Mouse (Mus musculus): ENCODE measurements around the gene Ralb. TPM values are rescaled to one million over a fixed set of nuclear protein-coding genes. Genes with fewer than 3 reads are reported as not detected.

Gene Ralb
- polyA plus RNA-seq, 1 experiment = 26.0 TPM

- Histone ChIP-seq H3K79me2 (ENCODE audit: control insufficient read depth, insufficient read depth) (no peaks in the 10 kb centered on the region), H3ac (ENCODE audit: control insufficient read depth, insufficient read length) (no peak overlapping the region), H3K27me3 (ENCODE audit: control insufficient read depth, insufficient read depth, insufficient read length) (no peaks in the 10 kb centered on the region), H3K4me2 (ENCODE audit: low read depth) (no peak overlapping the region), H3K36me3 (ENCODE audit: control insufficient read depth, insufficient read depth) (no peaks in the 10 kb centered on the region), H3K4me3 (no peak overlapping the region)
- TF ChIP-seq MYOD1 (IDR thresholded peaks at IDR 0.05; ENCODE audit: control insufficient read depth in 1 of 3, insufficient read length in 2 of 3, low read depth in 2 of 3) (no peak), POLR2A (IDR thresholded peaks at IDR 0.05; ENCODE audit: insufficient read length, low read depth) (no peak), CEBPB (IDR thresholded peaks at IDR 0.05; ENCODE audit: insufficient read depth, poor library complexity, severe bottlenecking) (no peak), USF1 (IDR thresholded peaks at IDR 0.05; ENCODE audit: low read depth) (no peak), MAX (IDR thresholded peaks at IDR 0.05; ENCODE audit: low read depth) (no peak), MYOG (IDR thresholded peaks at IDR 0.05; ENCODE audit: control insufficient read depth in 1 of 3, insufficient read depth in 1 of 3, insufficient read length in 2 of 3, low read depth in 2 of 3) (no peak), POLR2AphosphoS2 (IDR thresholded peaks at IDR 0.05; ENCODE audit: insufficient read length, low read depth) (no peak), TCF12 (IDR thresholded peaks at IDR 0.05; ENCODE audit: insufficient read depth, poor library complexity, severe bottlenecking) (no peak)
Observed at GRCm38 (mm10) chr1:119548668-119549326, 44.2 kb upstream of the Ralb start.

- H3K36me3 ChIP-seq (ENCODE audit: control insufficient read depth, insufficient read depth) = no peaks in the 10 kb centered on the region
- no peak for TF ChIP-seq POLR2A (IDR thresholded peaks at IDR 0.05; ENCODE audit: insufficient read length, low read depth)
- TF ChIP-seq E2F4 (IDR thresholded peaks at IDR 0.05; ENCODE audit: insufficient read depth) = no peak
- no peak for TF ChIP-seq MAX (IDR thresholded peaks at IDR 0.05; ENCODE audit: low read depth)
Observed at GRCm38 (mm10) chr1:119546490-119546889, 41.9 kb upstream of the Ralb start.

GRCm38 (mm10) chr1:119545671-119546070 lies 41.1 kb upstream of the Ralb start:
- H3K4me2 ChIP-seq (ENCODE audit: low read depth) = no peak overlapping the region
- no peak for TF ChIP-seq TCF12 (IDR thresholded peaks at IDR 0.05; ENCODE audit: insufficient read depth, poor library complexity, severe bottlenecking)
- no peak for TF ChIP-seq USF1 (IDR thresholded peaks at IDR 0.05; ENCODE audit: low read depth)
- no peak for TF ChIP-seq MAX (IDR thresholded peaks at IDR 0.05; ENCODE audit: low read depth)
- no peak for TF ChIP-seq SRF (IDR thresholded peaks at IDR 0.05; ENCODE audit: control insufficient read depth, insufficient read length, low read depth)
- no peak for TF ChIP-seq CEBPB (IDR thresholded peaks at IDR 0.05; ENCODE audit: insufficient read depth, poor library complexity, severe bottlenecking)
- no peak for TF ChIP-seq E2F4 (IDR thresholded peaks at IDR 0.05; ENCODE audit: insufficient read depth)
- TF ChIP-seq TCF3 (IDR thresholded peaks at IDR 0.05; ENCODE audit: insufficient read length, low read depth) = no peak
- TF ChIP-seq REST (IDR thresholded peaks at IDR 0.05; ENCODE audit: insufficient read depth, insufficient read length) = no peak
- TF ChIP-seq POLR2AphosphoS2 (IDR thresholded peaks at IDR 0.05; ENCODE audit: insufficient read length, low read depth) = no peak
- no peak for TF ChIP-seq MYOD1 (IDR thresholded peaks at IDR 0.05; ENCODE audit: control insufficient read depth in 1 of 3, insufficient read length in 2 of 3, low read depth in 2 of 3)
- TF ChIP-seq MYOG (IDR thresholded peaks at IDR 0.05; ENCODE audit: control insufficient read depth in 1 of 3, insufficient read depth in 1 of 3, insufficient read length in 2 of 3, low read depth in 2 of 3) = no peak
- TF ChIP-seq POLR2A (IDR thresholded peaks at IDR 0.05; ENCODE audit: insufficient read length, low read depth) = no peak
- no peaks in the 10 kb centered on the region for H3K79me2 ChIP-seq (ENCODE audit: control insufficient read depth, insufficient read depth)
- H3ac ChIP-seq (ENCODE audit: control insufficient read depth, insufficient read length) = no peak overlapping the region
- no peaks in the 10 kb centered on the region for H3K27me3 ChIP-seq (ENCODE audit: control insufficient read depth, insufficient read depth, insufficient read length)
- no peaks in the 10 kb centered on the region for H3K36me3 ChIP-seq (ENCODE audit: control insufficient read depth, insufficient read depth)
- H3K4me3 ChIP-seq = no peak overlapping the region

More at GRCm38 (mm10) chr1:119546490-119546889, 41.9 kb upstream of the Ralb start:
- no peaks in the 10 kb centered on the region for H3K79me2 ChIP-seq (ENCODE audit: control insufficient read depth, insufficient read depth)
- H3K4me3 ChIP-seq = no peak overlapping the region
- no peaks in the 10 kb centered on the region for H3K27me3 ChIP-seq (ENCODE audit: control insufficient read depth, insufficient read depth, insufficient read length)
- no peak overlapping the region for H3ac ChIP-seq (ENCODE audit: control insufficient read depth, insufficient read length)
- H3K4me2 ChIP-seq (ENCODE audit: low read depth) = no peak overlapping the region

DNA sequence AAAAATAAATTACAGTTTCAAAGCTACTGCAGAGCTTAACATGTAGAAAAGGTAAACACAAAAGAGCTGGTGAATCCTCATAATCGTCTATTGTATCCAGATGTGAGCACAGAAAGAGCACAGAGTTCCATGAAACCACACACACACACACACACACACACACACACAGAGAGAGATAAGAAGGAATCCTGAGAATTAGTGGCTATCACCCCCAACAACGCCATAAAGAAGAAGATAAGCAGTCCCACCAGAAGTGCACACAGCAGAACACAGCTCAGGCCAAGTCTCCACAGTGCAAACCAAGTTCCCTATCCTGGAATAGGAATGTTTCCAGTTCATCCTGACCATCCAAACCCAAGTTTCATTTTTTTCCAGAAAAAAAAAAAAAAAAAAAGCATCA lies 40.6 kb upstream of the Ralb start:
- no peak for TF ChIP-seq POLR2AphosphoS2 (IDR thresholded peaks at IDR 0.05; ENCODE audit: insufficient read length, low read depth)
- no peak for TF ChIP-seq CEBPB (IDR thresholded peaks at IDR 0.05; ENCODE audit: insufficient read depth, poor library complexity, severe bottlenecking)
- no peak for TF ChIP-seq MYOD1 (IDR thresholded peaks at IDR 0.05; ENCODE audit: control insufficient read depth in 1 of 3, insufficient read length in 2 of 3, low read depth in 2 of 3)
- TF ChIP-seq TCF3 (IDR thresholded peaks at IDR 0.05; ENCODE audit: insufficient read length, low read depth) = no peak
- no peak for TF ChIP-seq MAX (IDR thresholded peaks at IDR 0.05; ENCODE audit: low read depth)
- Histone ChIP-seq H3K27me3 (ENCODE audit: control insufficient read depth, insufficient read depth, insufficient read length) (no peaks in the 10 kb centered on the region), H3ac (ENCODE audit: control insufficient read depth, insufficient read length) (no peak overlapping the region), H3K36me3 (ENCODE audit: control insufficient read depth, insufficient read depth) (no peaks in the 10 kb centered on the region), H3K4me2 (ENCODE audit: low read depth) (no peak overlapping the region), H3K4me3 (no peak overlapping the region), H3K79me2 (ENCODE audit: control insufficient read depth, insufficient read depth) (no peaks in the 10 kb centered on the region)

GRCm38 (mm10) chr1:119544611-119545155 lies 40.1 kb upstream of the Ralb start:
- Histone ChIP-seq H3K79me2 (ENCODE audit: control insufficient read depth, insufficient read depth) (no peaks in the 10 kb centered on the region), H3K36me3 (ENCODE audit: control insufficient read depth, insufficient read depth) (no peaks in the 10 kb centered on the region), H3K4me3 (no peak overlapping the region), H3ac (ENCODE audit: control insufficient read depth, insufficient read length) (no peak overlapping the region), H3K27me3 (ENCODE audit: control insufficient read depth, insufficient read depth, insufficient read length) (no peaks in the 10 kb centered on the region), H3K4me2 (ENCODE audit: low read depth) (no peak overlapping the region)
- TF ChIP-seq SRF (IDR thresholded peaks at IDR 0.05; ENCODE audit: control insufficient read depth, insufficient read length, low read depth) (peak; percentile 69), E2F4 (IDR thresholded peaks at IDR 0.05; ENCODE audit: insufficient read depth) (no peak)

Measured in myocyte (in vitro differentiated cells).